Mouse (Mus musculus) layer of hippocampus, postnatal 25 days (tissue): ENCODE data around the gene Nhp2. TPM values are rescaled to one million over a fixed set of nuclear protein-coding genes. Genes with fewer than 3 reads are reported as not detected.
"Not testable (repeated sequence)": the region's sequence is repeated elsewhere in the genome, so short reads cannot be mapped to it uniquely, and the experiment has no call there.

ENCODE experiments used
- DNase-seq, 2 experiments: peaks; one replicate each; pipeline ENCODE4 v3.0.0; 2022; ENCODE audit warnings: mixed read lengths in 2 of 2, low spot score in 1 of 2; ENCODE audit errors: extremely low spot score in 1 of 2
- total RNA-seq, 2 experiments: library from RNA; stranded (reverse); gene quantifications; 2 replicates each; pipeline ENCODE4 v1.2.3; 2021

Nhp2 gene
- total RNA-seq, 2 experiments from 2014 or later, result 46.7 to 48.7 TPM

- DNase-seq, result peak; percentile 66 to 67
Observed at GRCm38 (mm10) chr11:51605602-51606446, 13.7 kb upstream of the Nhp2 start.

DNA sequence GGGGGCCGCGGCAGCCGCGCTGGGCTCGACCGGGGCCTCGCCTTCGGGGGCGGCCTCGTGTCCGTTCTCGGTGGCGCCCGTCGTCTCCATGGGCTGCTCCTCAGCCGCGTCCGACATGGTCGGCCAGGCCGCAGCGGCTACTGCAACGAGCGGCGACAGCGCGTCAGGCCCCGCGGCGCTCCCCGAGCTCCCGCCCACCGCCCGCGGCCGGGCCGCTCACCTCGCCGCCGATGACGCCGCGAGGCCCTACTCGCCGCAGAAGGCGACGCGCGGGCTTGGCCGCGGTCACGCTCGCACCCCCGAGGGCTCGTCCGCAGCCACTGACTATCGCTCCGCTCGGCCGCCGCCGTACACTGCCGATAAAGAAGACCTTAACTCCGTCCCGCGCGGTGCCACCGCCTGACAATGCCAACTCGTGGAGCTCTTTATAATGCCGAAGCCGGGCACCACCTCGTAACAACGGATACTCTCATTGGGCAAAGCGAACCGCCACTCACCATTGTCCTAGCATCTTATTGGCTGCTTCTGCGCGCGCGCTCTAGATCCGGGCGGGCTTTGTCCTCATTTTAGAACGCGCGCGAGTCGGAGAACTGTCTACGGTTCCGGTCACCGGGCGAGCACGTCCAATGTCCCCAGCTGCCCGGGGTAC is 13.0 kb upstream of the Nhp2 start, which contains the start of gene Hnrnpab:
Hnrnpab (minus strand) TSS at position 401 of the 649 bp plus-strand sequence.
- peak; percentile 95 to 97 for DNase-seq

DNA sequence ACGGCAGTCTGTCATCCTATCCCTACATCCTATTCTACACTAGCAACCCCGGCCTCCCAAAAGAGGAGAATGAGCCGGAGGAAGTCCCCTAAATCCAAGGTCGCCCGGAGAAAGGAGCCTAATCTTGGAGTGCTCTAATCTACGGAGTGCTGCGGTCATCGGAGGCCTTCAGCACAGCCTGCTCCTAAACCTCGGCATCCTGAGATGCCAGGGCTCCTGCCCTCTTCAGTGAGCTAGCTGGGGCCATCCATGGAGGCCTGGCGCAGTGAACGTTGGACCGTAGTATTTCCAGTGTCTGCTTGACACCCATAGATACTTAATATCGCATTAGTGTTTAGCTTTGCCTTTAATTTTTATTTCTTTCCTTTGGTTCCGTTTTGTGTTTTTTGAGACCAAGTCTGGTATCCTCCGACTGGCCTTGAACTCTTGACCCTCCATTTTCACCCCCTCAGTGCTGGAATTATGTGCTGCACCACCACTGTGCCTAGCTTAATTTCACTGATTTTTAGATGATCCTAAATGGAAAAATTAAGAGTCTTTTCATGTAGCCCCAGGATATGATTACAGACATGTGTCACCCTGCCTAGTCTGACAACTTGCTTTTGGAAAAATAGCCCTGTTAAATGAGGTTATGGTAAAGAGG is 12.3 kb upstream of the Nhp2 start:
- DNase-seq, result no peak

DNA sequence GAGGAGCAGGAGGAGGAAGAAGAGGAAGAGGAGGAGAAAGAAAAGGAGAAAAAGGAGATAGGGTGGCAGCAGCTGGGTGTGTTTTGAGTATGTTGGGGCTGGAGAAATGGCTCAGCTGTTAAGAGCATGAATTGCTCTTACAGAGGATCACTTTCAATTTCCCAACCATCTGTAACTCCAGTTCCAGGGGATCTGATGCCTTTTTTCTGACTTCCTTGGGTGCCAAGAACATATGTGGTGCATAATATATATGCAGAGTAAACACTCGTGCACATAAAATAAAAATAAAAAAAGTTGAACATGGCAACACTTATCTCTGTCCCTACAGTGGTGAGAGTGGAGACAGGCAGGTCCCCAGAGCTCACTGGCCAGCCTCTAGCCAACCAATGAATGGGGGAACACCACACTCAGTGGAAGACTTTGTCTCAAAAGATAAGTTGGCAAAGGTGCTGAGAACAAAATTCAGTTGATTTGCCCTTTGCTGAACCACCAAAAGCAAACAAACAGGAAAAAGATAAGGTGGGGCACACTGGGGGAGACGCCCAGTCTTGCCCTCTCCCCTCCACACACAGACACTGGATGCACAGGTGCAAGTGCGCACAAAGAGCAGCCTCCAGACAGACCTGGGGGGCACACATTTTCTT is 10.1 kb upstream of the Nhp2 start:
- DNase-seq, result no peak

- DNase-seq, result not testable (repeated sequence)
Observed at GRCm38 (mm10) chr11:51609940-51610339, 9.6 kb upstream of the Nhp2 start.

DNA sequence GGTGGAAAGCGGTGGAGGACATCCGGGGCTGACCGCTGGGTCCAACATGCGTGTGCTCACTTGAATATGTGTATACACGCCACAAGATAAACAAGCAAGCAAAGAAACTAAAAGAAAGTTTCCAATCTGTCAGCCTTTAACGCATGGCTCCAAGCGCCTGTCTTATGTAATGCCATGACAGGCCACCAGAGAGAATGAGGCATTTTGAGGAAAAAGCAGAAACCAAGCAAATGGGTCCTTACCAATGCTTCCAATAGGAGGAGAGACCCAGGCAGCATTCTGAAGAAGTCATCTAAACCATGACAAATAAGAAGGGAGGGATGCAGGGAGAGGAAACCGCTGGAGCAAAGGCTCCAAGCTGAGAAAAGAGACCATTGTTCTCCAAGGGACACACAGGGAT is 5.3 kb upstream of the Nhp2 start:
- DNase-seq, result no peak

GRCm38 (mm10) chr11:51615129-51615528 is 4.4 kb upstream of the Nhp2 start:
- no peak for DNase-seq

DNA sequence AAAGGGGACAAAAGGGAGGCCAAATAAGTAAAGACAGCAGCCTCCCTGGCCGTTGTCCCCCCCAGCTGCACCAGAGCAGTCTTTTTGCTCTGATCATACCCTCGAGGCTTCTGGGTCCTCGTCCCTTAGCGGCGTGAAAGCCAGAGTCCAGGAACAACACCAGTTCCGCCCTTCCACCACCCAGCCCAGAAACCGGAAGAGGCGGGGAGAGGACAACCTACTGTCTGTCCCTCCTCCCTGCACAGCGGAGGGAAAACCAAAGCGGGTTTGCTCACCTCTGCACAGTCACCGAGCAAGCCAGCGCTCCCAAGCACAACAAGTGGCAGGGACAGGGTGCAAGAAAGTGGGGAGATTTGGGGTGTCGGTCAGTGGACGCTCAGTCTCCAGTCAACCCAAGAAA is 3.9 kb upstream of the Nhp2 start:
- DNase-seq, result peak in 1 of 2 experiments; percentile 30

DNA sequence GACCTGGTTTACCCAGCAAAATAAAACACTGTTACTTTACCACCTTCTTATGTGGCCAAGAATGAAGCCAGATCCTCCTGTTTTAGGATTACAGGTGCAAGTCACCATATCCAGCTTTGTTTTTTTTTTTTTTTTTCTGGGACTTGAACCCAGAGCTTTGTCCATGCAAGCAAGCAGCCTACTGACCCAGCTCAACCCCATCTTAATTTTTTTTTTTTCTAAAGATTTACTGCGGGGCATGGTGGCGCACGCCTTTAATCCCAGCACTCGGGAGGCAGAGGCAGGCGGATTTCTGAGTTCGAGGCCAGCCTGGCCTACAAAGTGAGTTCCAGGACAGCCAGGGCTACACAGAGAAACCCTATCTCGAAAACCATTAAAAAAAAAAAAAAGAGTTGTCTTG is 3.4 kb upstream of the Nhp2 start:
- not testable (repeated sequence) for DNase-seq

GRCm38 (mm10) chr11:51617693-51618092 is 1.8 kb upstream of the Nhp2 start:
- DNase-seq, result peak in 1 of 2 experiments; percentile 70

GRCm38 (mm10) chr11:51618894-51619408 is 584 bp upstream of the Nhp2 start:
- DNase-seq, result no peak

DNA sequence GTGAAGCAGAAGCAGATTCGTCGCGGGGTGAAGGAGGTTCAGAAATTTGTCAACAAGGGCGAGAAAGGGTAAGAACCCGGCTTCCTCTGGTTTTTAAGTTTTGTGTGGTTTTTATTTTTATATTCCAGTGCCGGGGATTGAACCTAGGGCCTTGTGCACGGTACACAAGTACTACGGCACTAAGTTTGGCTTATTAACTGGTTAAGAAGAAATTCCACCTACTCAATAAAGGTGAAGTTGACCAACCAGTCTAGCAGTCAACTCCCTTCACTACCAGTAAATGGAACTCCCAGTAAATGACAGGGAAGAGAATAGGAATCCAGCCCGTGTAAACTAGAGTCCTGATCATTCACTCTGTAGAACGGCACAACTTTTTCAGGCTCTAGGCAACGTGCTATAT is 549 bp downstream of the Nhp2 start:
- no peak for DNase-seq

DNA sequence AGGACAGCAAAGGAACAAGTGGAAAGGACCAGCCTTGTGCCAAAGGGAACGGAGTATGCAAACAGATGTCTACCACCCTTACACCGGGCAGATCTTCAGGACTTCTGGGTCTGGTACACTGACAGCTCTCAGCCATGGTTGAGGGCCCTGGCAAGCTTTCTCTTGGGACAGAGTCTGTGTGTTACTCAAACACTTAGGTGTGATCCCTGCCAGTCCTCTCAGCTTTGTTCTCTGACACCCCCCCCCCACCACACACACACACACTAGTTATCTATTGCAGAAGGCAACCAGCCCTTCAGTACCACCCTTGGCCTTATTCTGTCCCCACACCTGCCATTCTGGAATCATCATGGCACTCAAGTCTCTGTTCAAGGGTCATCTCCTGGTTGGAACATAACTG is 2.2 kb downstream of the Nhp2 start:
- no peak for DNase-seq

GRCm38 (mm10) chr11:51622971-51623491 is 3.5 kb downstream of the Nhp2 start:
- peak in 1 of 2 experiments; percentile 41 for DNase-seq

DNA sequence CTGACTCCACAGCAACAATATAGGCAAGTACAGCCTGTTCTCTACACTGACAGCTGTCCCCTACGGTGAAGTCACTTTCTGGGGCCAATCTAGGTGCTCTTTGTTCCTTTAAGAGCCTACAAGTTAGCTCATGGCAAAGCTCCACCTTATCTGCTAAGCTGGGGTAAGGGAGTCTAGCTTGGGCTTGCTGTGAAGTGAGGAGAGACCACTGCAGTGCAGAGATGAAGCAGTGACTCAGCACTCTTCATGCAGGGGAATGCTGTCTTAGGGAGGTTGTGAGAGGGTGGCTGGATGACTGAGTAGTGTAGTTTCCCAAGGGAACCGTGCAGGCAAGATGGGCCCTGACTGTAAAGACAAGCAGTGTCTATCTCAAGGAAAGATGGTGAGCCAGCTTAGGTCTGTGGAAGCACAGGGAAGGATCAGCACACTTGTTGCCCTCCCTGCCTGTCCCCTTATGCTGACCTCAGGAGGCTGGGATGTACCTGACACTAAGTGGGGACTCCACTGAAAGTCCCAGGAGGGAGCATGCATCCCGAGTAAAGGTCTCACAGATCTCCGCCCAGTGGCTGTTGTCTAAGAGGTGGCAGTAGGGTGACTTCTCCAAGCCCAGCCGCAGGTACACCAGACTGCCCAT is 5.8 kb downstream of the Nhp2 start:
- DNase-seq, result no peak

GRCm38 (mm10) chr11:51627425-51627824 is 7.9 kb downstream of the Nhp2 start:
- no peak for DNase-seq

DNA sequence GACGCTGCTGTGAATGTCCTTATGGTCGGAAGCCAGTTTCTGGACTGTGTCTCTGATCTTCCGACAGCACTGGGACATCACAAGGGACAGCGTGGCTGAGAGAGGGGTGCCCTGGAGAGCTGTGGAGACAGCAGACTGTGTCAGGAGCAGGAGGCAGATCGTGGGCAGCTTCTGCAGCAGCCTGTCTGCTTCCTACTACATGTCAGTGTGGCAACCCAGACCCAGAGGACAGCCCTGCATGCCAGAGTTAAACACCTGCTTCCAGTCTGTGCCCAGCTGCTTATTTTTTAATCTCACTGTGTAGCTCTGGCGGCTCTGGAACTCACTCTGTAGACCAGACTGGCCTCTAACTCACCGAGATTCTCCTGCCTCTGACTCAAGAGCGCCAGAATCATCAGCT is 8.4 kb downstream of the Nhp2 start:
- DNase-seq, result no peak

GRCm38 (mm10) chr11:51629651-51630314 is 10.2 kb downstream of the Nhp2 start:
- no peak for DNase-seq

DNA sequence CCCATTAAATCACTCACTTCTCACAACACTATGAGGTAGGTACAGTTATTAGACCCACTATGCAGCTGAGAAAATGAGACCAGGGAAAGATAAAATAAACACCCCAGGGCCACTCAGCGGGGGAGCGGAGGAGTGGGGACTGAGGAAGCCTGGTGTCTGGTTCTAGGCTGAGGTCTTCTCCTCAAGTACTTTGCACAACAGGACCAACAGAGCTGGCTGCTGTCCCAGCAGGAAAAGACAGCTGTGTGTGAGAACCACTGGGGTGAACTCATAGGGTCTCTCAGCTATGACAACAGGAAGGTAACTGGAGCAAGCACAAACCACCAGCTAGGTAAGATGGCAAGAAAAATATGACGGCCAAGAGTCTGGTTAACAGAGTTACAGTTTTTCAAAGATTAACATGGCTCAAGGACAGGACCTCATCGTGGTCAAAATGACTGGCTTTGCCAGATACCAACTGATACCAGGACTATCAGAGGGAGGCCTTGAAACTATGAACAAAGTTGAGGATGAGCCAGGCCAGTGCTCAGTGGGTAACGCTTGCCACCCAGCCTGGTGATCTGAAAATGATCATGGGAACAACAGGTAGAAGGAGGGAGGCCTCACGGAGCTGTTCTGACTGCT is 12.7 kb downstream of the Nhp2 start:
- DNase-seq, result no peak
